Mouse (Mus musculus): ENCODE measurements at regions not wholly inside any gene's neighbourhood (a gene's known extent, or its start where the extent isn't known, plus 50 kb on each side); places are given as distances from the start of the nearest gene placed in this dataset.

DNA sequence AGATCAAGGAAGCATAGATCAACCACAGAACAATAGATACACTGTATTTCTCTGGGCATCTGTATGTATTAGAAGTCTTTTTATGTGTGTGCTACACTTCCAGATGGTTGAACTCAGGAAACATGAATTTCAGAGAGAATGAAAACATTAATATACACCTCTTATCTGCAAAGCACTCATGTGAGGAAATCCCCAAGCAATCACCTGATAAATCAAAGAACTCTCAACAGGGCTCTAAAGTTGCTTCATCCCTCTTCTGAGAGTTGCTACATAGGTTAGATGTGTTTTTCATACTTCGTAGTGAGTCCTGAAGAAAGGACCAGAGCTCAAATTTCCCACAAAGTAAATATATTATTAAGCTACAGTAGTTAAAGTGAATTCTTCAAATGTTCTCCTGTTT is 263.1 kb upstream of the Tbl1xr1 start:
- Histone ChIP-seq H3K4me1 (ENCODE audit: insufficient read depth, low read depth, low read length) (no peaks in the 10 kb centered on the region), H3K4me2 (replicated peaks; ENCODE audit: low read depth, low read length) (no peak overlapping the region), H3K36me3 (ENCODE audit: insufficient read depth, low read length) (no peaks in the 10 kb centered on the region), H3K9ac (replicated peaks; ENCODE audit: low read depth) (no peak overlapping the region), H3K27me3 (replicated peaks; ENCODE audit: insufficient read depth, low read length) (no peaks in the 10 kb centered on the region), H3K9me3 (ENCODE audit: low read length) (no peaks in the 10 kb centered on the region), H3K27ac (ENCODE audit: low read length) (no peak overlapping the region), H3K4me3 (ENCODE audit: low read depth, low read length) (no peak overlapping the region)
- DNase-seq (ENCODE audit: low spot score) (peak; percentile 54), ATAC-seq (peak; percentile 55)
- WGBS = 24% methylated on average over 1 of the region's 1 CpGs
- TF ChIP-seq EP300 (IDR thresholded peaks at IDR 0.05) (peak; percentile 59; the same call in 1 of the 2 replicates), CTCF (IDR thresholded peaks at IDR 0.05) (no peak)

DNA sequence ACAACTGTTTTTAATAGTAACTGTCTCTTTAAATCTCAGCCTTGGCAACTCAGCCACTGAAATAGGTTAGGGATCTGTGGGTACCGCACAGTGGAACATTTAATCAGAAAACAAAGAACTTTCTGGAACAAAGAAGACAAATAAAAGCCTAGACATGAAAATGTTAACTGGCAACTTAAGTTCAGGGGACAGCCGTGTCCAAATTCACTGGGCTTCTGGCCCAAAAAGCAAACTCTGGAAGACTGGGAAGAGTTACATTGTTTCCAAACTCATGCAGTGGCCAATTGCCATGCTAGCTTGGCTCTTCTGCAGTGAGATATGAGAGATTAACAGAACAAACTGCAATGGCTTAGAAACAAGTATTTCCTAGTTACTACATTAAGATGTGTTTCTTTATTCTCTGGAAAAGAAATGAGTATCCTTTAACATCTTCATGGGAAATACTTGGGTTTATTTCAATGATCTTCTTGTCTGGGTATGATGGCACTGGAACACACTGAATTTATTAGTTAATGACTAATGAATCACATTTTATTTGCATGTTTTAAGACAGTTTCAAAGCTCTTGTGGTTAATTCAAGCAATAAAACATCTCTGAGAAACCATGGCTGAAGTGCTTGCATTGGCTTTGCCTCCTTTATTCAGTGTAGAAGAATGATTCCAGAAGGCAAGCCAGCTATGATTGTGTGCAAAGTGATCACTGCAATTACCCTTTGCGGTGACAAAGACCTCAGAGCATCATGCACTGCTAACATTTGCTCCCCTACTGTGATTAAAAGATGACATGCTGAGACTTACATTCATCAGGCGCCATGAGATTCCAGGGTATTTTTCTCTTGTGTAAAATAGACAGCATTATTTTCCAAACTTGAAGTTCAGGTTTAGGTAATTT is 259.2 kb upstream of the Tbl1xr1 start:
- H3K4me1 ChIP-seq (ENCODE audit: insufficient read depth, low read depth, low read length) = no peaks in the 10 kb centered on the region
- H3K36me3 ChIP-seq (ENCODE audit: insufficient read depth, low read length) = no peaks in the 10 kb centered on the region
- WGBS = 57% methylated on average over 4 of the region's 4 CpGs
- H3K27me3 ChIP-seq (replicated peaks; ENCODE audit: insufficient read depth, low read length) = no peaks in the 10 kb centered on the region
- no peak for TF ChIP-seq CTCF (IDR thresholded peaks at IDR 0.05)
- TF ChIP-seq EP300 (IDR thresholded peaks at IDR 0.05) = no peak
- H3K9me3 ChIP-seq (ENCODE audit: low read length) = no peaks in the 10 kb centered on the region
- no peak overlapping the region for H3K4me2 ChIP-seq (replicated peaks; ENCODE audit: low read depth, low read length)
- H3K9ac ChIP-seq (replicated peaks; ENCODE audit: low read depth) = no peak overlapping the region
- ATAC-seq = no peak
- DNase-seq (ENCODE audit: low spot score) = peak; percentile 48
- H3K27ac ChIP-seq (ENCODE audit: low read length) = no peak overlapping the region
- no peak overlapping the region for H3K4me3 ChIP-seq (ENCODE audit: low read depth, low read length)

DNA sequence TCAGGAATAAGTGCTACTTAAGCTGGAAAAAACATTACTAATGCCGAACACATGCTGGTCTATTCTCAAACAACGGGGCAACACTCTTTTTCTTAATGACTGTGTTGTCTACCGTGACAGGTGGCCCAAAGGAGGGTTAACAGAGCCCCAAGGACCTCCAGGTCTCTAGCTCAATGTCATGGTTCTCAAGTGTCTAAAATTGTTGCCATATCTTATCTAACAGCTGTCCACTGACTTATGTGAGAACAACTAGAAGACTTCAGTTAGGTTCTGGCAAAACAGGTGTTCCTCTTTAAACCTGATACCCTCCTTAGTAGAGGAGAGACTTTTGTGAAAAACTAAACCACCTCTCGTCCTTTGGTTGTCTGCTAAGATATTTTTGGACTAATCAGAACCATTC is 257.4 kb upstream of the Tbl1xr1 start:
- H3K27me3 ChIP-seq (replicated peaks; ENCODE audit: insufficient read depth, low read length) = no peaks in the 10 kb centered on the region
- H3K36me3 ChIP-seq (ENCODE audit: insufficient read depth, low read length) = no peaks in the 10 kb centered on the region
- no peak overlapping the region for H3K27ac ChIP-seq (ENCODE audit: low read length)
- TF ChIP-seq EP300 (IDR thresholded peaks at IDR 0.05) = no peak
- TF ChIP-seq CTCF (IDR thresholded peaks at IDR 0.05) = no peak
- H3K4me3 ChIP-seq (ENCODE audit: low read depth, low read length) = no peak overlapping the region
- H3K4me2 ChIP-seq (replicated peaks; ENCODE audit: low read depth, low read length) = no peak overlapping the region
- DNase-seq (ENCODE audit: low spot score) = no peak
- H3K9me3 ChIP-seq (ENCODE audit: low read length) = no peaks in the 10 kb centered on the region
- no peak overlapping the region for H3K9ac ChIP-seq (replicated peaks; ENCODE audit: low read depth)
- no peak for ATAC-seq
- H3K4me1 ChIP-seq (ENCODE audit: insufficient read depth, low read depth, low read length) = no peaks in the 10 kb centered on the region
- 60% methylated on average over 4 of the region's 4 CpGs for WGBS

DNA sequence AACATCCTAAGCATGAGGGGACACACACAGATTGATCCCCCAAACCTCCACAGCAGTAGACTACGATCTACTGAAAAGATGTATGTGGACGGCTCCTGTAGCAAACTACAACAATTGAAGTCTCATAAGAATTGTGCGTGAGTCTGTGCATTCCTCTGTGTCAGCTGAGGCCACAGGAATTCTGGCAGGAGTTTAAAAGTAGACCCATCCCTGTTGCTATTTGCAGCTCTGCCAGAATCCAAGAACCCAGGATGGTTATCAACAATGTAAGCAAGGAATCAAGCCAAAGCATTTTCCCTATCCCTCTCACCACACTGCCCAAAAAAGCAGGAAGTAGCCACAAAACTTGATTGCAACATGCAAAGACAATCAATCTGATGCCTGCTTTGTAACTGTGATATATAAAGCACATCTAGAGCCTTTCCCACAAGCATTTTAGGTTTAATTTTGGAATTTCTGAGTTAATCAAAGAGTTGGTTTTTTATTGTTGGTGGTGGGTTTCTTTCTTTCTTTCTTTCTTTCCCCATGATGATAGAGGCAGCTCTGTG is 256.3 kb upstream of the Tbl1xr1 start:
- no peak; the same call in 1 of the 2 replicates for ATAC-seq
- Histone ChIP-seq H3K27ac (ENCODE audit: low read length) (no peak overlapping the region), H3K36me3 (ENCODE audit: insufficient read depth, low read length) (no peaks in the 10 kb centered on the region), H3K9me3 (ENCODE audit: low read length) (no peaks in the 10 kb centered on the region), H3K4me2 (replicated peaks; ENCODE audit: low read depth, low read length) (no peak overlapping the region), H3K4me3 (ENCODE audit: low read depth, low read length) (no peak overlapping the region), H3K27me3 (replicated peaks; ENCODE audit: insufficient read depth, low read length) (no peaks in the 10 kb centered on the region), H3K9ac (replicated peaks; ENCODE audit: low read depth) (no peak overlapping the region), H3K4me1 (ENCODE audit: insufficient read depth, low read depth, low read length) (no peaks in the 10 kb centered on the region)
- WGBS = 33% methylated on average over 3 of the region's 3 CpGs
- TF ChIP-seq CTCF (IDR thresholded peaks at IDR 0.05) (no peak), EP300 (IDR thresholded peaks at IDR 0.05) (no peak)
- DNase-seq (ENCODE audit: low spot score) = peak; percentile 33

DNA sequence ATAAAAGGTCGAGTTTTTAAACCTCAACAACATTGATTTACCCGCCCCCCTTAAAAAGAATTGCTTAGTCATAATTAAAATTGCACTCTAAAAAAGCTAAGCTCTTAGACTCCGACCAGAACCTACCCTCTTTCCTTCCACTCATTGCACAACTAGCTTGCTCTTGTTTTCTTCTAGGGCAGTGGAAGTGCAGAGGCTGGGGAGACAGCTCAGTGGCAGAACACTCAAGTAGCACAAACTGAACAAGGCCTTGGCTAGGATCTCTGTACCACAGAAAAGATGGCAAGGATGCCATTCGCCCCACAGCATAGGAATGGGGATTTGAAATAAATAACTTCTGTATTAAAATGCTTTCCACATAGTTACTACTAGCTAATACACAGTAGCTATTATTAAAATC is 253.8 kb upstream of the Tbl1xr1 start:
- DNase-seq (ENCODE audit: low spot score) (no peak), ATAC-seq (no peak)
- no peak overlapping the region for H3K4me3 ChIP-seq (ENCODE audit: low read depth, low read length)
- no peak overlapping the region for H3K9ac ChIP-seq (replicated peaks; ENCODE audit: low read depth)
- WGBS = 74% methylated on average over 4 of the region's 4 CpGs
- TF ChIP-seq CTCF (IDR thresholded peaks at IDR 0.05) (no peak), EP300 (IDR thresholded peaks at IDR 0.05) (no peak)
- H3K4me2 ChIP-seq (replicated peaks; ENCODE audit: low read depth, low read length) = no peak overlapping the region
- no peaks in the 10 kb centered on the region for H3K9me3 ChIP-seq (ENCODE audit: low read length)
- H3K4me1 ChIP-seq (ENCODE audit: insufficient read depth, low read depth, low read length) = no peaks in the 10 kb centered on the region
- H3K27ac ChIP-seq (ENCODE audit: low read length) = no peak overlapping the region
- H3K27me3 ChIP-seq (replicated peaks; ENCODE audit: insufficient read depth, low read length) = no peaks in the 10 kb centered on the region
- H3K36me3 ChIP-seq (ENCODE audit: insufficient read depth, low read length) = no peaks in the 10 kb centered on the region

DNA sequence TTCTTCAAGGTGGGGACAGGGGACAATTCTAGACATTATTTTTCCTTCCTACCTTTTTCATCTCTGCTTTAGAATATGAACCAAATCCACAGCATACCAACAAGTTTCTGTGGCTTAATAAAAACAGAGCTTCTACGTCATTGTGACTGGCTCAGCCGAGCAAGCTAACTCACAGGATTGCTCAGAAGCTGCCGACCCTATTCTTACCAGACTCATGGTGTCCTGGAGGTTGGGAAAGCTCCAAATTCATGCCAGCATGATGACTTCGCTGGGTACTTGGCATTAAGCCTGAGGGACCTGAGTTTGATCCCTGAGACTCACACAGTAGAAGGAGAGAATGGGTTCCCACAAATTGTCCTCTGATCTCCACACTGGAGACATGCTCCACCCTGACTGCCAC is 253.1 kb upstream of the Tbl1xr1 start:
- WGBS = 84% methylated on average over 4 of the region's 4 CpGs
- TF ChIP-seq EP300 (IDR thresholded peaks at IDR 0.05) = no peak
- no peak for TF ChIP-seq CTCF (IDR thresholded peaks at IDR 0.05)
- ATAC-seq (no peak), DNase-seq (ENCODE audit: low spot score) (no peak)
- no peaks in the 10 kb centered on the region for H3K36me3 ChIP-seq (ENCODE audit: insufficient read depth, low read length)
- H3K27me3 ChIP-seq (replicated peaks; ENCODE audit: insufficient read depth, low read length) = no peaks in the 10 kb centered on the region
- H3K9me3 ChIP-seq (ENCODE audit: low read length) = no peaks in the 10 kb centered on the region
- H3K9ac ChIP-seq (replicated peaks; ENCODE audit: low read depth) = no peak overlapping the region
- H3K4me1 ChIP-seq (ENCODE audit: insufficient read depth, low read depth, low read length) = no peaks in the 10 kb centered on the region
- no peak overlapping the region for H3K27ac ChIP-seq (ENCODE audit: low read length)
- no peak overlapping the region for H3K4me2 ChIP-seq (replicated peaks; ENCODE audit: low read depth, low read length)
- no peak overlapping the region for H3K4me3 ChIP-seq (ENCODE audit: low read depth, low read length)
